Mouse (Mus musculus): ENCODE measurements around the gene Olfr943. TPM values are rescaled to one million over a fixed set of nuclear protein-coding genes. Genes with fewer than 3 reads are reported as not detected.

Olfr943 gene
- under 1 TPM in 1 of 3 experiments, not detected in 2; 0.19 TPM for polyA plus RNA-seq (2017; shearing (Covaris generic))

DNA sequence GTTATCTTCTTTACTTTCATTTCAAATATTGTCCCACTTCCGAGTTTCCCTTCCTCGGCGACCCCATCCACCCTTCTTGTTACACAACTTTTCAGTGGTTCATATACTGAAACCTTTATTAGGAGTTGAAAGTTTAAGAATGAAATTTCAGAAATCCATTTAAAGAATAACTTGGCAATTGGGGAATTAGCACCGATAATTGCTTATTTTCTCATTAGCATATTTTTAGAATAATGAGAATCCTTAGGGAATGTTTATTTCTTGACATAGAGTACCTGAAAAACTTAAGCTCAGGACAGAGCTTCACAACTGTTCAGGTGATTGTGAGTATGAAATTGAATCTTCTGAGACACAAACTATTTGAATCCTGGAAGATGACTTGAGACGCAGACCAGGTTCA, at the start of gene Olfr943:
Olfr943 (plus strand) TSS at position 301 of the 400 bp plus-strand sequence.
- no peak for ATAC-seq

DNA sequence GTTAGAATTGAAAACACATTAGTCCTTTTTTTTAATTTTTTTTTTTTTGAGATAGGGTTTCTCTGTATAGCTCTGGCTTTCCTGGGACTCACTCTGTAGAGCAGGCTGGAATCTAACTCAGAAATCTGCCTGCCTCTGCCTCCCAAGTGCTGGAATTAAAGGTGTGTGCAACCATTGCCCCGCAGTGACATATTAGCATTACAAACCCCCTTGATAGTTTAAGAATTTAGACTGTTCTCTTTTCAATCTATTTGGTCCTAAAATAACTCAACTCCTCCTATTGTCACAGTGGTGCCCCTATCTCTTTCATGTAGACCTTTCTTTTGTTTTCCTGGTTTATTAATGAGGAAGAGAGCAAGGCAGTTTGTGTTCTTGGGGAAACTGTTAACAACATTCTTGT, 38.8 kb upstream of the Olfr943 start:
- ATAC-seq = no peak

- ATAC-seq = no peak
Observed at GRCm38 (mm10) chr9:39127831-39128230, 38.3 kb upstream of the Olfr943 start, which contains the start of gene Olfr27. Gene Olfr27 (plus strand): TSS chr9:39128131.

DNA sequence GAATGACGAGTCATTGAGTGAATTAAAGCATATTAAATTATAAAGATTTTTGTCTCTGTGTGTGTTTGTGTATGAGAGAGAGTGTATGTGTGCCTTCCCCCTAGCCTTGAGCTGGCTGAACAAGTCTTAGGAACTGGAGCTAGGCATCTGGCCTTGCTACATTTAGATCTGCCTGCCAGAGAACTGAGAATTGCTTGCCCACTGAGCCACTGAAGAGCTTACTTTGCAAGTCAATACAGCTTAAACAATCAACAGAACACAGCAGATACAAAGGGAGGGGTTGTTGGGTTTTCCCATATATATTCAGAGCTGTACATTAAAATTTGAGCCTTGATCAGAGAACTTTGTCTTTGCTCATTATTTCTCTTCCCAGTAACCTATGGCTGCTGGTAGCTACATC, 13.7 kb upstream of the Olfr943 start:
- ATAC-seq = no peak

DNA sequence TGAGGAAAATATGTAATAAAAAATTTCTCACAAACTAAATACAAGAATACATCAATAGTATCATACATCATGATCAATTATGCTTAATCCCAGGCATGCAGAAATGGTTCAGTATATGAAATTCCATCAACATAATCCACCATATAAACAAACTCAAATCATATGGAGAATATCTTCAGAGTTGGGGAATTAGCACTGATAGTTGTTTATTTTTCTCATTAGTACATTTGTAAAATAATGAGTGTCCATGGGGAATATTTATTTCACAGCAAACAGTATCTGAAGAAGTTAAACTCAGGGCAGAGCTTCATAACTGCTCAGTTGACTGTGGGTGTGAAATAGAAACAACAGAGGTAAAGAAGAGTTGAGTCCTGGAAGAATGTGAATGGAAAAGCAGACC, 35.5 kb downstream of the Olfr943 start, which contains the start of gene Olfr944:
Olfr944 (plus strand) TSS at position 301 of the 400 bp plus-strand sequence.
- no peak for ATAC-seq

Other genes with a start within 250 kb of the Olfr943 start
- gene Olfr930, start 236.5 kb upstream of the Olfr943 start, polyA plus RNA-seq (2017; shearing (Covaris generic)) = not detected
- gene Olfr933, start 194.0 kb upstream of the Olfr943 start, polyA plus RNA-seq (2017; shearing (Covaris generic)) = not detected
- not detected for gene Olfr934, start 178.0 kb upstream of the Olfr943 start, polyA plus RNA-seq (2017; shearing (Covaris generic))
- not detected for gene Olfr935, start 166.6 kb upstream of the Olfr943 start, polyA plus RNA-seq (2017; shearing (Covaris generic))
- not detected for gene Olfr146, start 142.9 kb upstream of the Olfr943 start, polyA plus RNA-seq (2017; shearing (Covaris generic))
- gene Olfr937, start 101.4 kb upstream of the Olfr943 start, polyA plus RNA-seq (2017; shearing (Covaris generic)) = not detected
- gene Olfr938, start 87.4 kb upstream of the Olfr943 start, polyA plus RNA-seq (2017; shearing (Covaris generic)) = not detected
- gene Olfr27, start 38.2 kb upstream of the Olfr943 start, polyA plus RNA-seq (2017; shearing (Covaris generic)) = not detected
- not detected for gene Olfr944, start 35.6 kb downstream of the Olfr943 start, polyA plus RNA-seq (2017; shearing (Covaris generic))
- gene Olfr1537, start 83.7 kb downstream of the Olfr943 start, polyA plus RNA-seq (2017; shearing (Covaris generic)) = not detected
- not detected for gene Olfr945, start 110.5 kb downstream of the Olfr943 start, polyA plus RNA-seq (2017; shearing (Covaris generic))
- not detected for gene Olfr948, start 159.7 kb downstream of the Olfr943 start, polyA plus RNA-seq (2017; shearing (Covaris generic))
- gene Olfr951, start 221.1 kb downstream of the Olfr943 start, polyA plus RNA-seq (2017; shearing (Covaris generic)) = not detected